Comparison of ENCODE assay signal across 19 mouse cellular contexts in genomic region chr17:63988710-63989109, GRCm38 (mm10).
"Had no signal": no experiment of that assay in that cellular context is flagged by ENCODE, and none has a peak within 500 bp of the region (broad histone marks: within the 10 kb centered on the region; RNA-seq: fewer than 3 reads in every experiment).

No protein-coding gene starts in this region.

- H3K4me3 ChIP-seq: limb, embryonic 12.5 days; limb, embryonic 15.5 days; megakaryocyte, embryonic 14.5 days; midbrain, embryonic 10.5 days; midbrain, embryonic 15.5 days; neural tube, embryonic 13.5 days; stomach, embryonic 15.5 days had no signal

- H3K27ac ChIP-seq: kidney, postnatal 0 days; limb, embryonic 12.5 days; limb, embryonic 15.5 days; liver, embryonic 14.5 days; midbrain, embryonic 10.5 days; midbrain, embryonic 15.5 days; neural tube, embryonic 13.5 days; stomach, embryonic 15.5 days had no signal

- DNase-seq: kidney, postnatal 25 days; layer of hippocampus, postnatal 36 days; left cerebral cortex, postnatal 4 days; liver, postnatal 0 days; lung, embryonic 14.5 days; lung, postnatal 36 days; retina, postnatal 1 day; right cerebral cortex, postnatal 25 days; spleen, adult 18-20 months; thymus, postnatal 25 days had no signal

- H3K36me3 ChIP-seq: limb, embryonic 12.5 days; limb, embryonic 15.5 days; midbrain, embryonic 10.5 days; midbrain, embryonic 15.5 days; neural tube, embryonic 13.5 days; stomach, embryonic 15.5 days had no signal

- H3K9ac ChIP-seq: limb, embryonic 12.5 days; limb, embryonic 15.5 days; liver, embryonic 14.5 days; liver, postnatal 0 days; lung, embryonic 14.5 days; midbrain, embryonic 15.5 days; neural tube, embryonic 13.5 days; stomach, embryonic 15.5 days had no signal

- H3K9me3 ChIP-seq: limb, embryonic 12.5 days; limb, embryonic 15.5 days; megakaryocyte, embryonic 14.5 days; midbrain, embryonic 10.5 days; midbrain, embryonic 15.5 days; neural tube, embryonic 13.5 days; stomach, embryonic 15.5 days had no signal

- H3K27me3 ChIP-seq: limb, embryonic 12.5 days; limb, embryonic 15.5 days; megakaryocyte, embryonic 14.5 days; midbrain, embryonic 15.5 days; neural tube, embryonic 13.5 days; stomach, embryonic 15.5 days had no signal

- H3K4me1 ChIP-seq: limb, embryonic 12.5 days; limb, embryonic 15.5 days; midbrain, embryonic 10.5 days; midbrain, embryonic 15.5 days; neural tube, embryonic 13.5 days; stomach, embryonic 15.5 days had no signal
